Mouse (Mus musculus) lung, postnatal 0 days (tissue): ENCODE results near the gene Comtd1. TPM values are rescaled to one million over a fixed set of nuclear protein-coding genes. Genes with fewer than 3 reads are reported as not detected.
A peak's percentile ranks its signal among the peaks of the same experiment; 100 is the strongest.

Experiments
- ATAC-seq: fragments of 200-750 bp; cut with Nextera tagmentation; 2 replicates; pipeline ENCODE4 v1.8.0; 2017; ENCODE audit warnings: moderate library complexity
- DNase-seq: peaks from one replicate; pipeline ENCODE4 v3.0.0-alpha.2; 2016; ENCODE audit warnings: low spot score
- H3K27ac ChIP-seq: fragments of 300-500 bp; sonication (generic); 2 replicates; pipeline ENCODE4 v1.5.1; 2014; ENCODE audit warnings: antibody characterized with exemption, mild to moderate bottlenecking, low read length, mixed read lengths
- H3K27me3 ChIP-seq: fragments of 300-500 bp; sonication (generic); replicated peaks from 2 replicates; pipeline ENCODE4 v1.6.1; 2014; ENCODE audit warnings: low read length, mixed read lengths; ENCODE audit not compliant: insufficient read depth
- H3K36me3 ChIP-seq: fragments of 300-500 bp; sonication (generic); 2 replicates; pipeline ENCODE4 v1.6.1; 2014; ENCODE audit warnings: low read length, mixed read lengths; ENCODE audit not compliant: insufficient read depth
- H3K4me1 ChIP-seq: fragments of 300-500 bp; sonication (generic); 2 replicates; pipeline ENCODE4 v1.6.1; 2014; ENCODE audit warnings: antibody characterized with exemption, low read depth, low read length, mixed read lengths; ENCODE audit not compliant: insufficient read depth
- H3K4me2 ChIP-seq: fragments of 300-500 bp; sonication (generic); replicated peaks from 2 replicates; pipeline ENCODE4 v1.6.1; 2014; ENCODE audit warnings: low read depth, mild to moderate bottlenecking, low read length, moderate library complexity, mixed read lengths
- H3K4me3 ChIP-seq: fragments of 300-500 bp; sonication (generic); 2 replicates; pipeline ENCODE4 v1.5.1; 2014; ENCODE audit warnings: low read depth, low read length
- H3K9ac ChIP-seq: fragments of 300-500 bp; sonication (generic); replicated peaks from 2 replicates; pipeline ENCODE4 v1.6.1; 2014; ENCODE audit warnings: low read depth, mild to moderate bottlenecking
- H3K9me3 ChIP-seq: fragments of 300-500 bp; sonication (generic); 2 replicates; pipeline ENCODE4 v1.6.1; 2016; ENCODE audit warnings: low read length, mixed read lengths
- CTCF ChIP-seq: IDR thresholded peaks from 2 replicates; pipeline ENCODE4 v1.5.1; 2016; ENCODE audit warnings: antibody characterized with exemption, mild to moderate bottlenecking
- EP300 ChIP-seq: IDR thresholded peaks from 2 replicates; pipeline ENCODE4 v1.6.1; 2016; ENCODE audit warnings: antibody characterized with exemption, mild to moderate bottlenecking, control low read depth
- WGBS: fragments of 180-500 bp; shearing (Covaris S2); extraction: QIAGEN DNeasy Blood & Tissue Kit; methylation state at CpG from one replicate; pipeline ENCODE4 v1.1.7; 2014; 5-methylcytosine and 5-hydroxymethylcytosine counted together
- polyA plus RNA-seq: library from polyadenylated mRNA; unstranded; fragments of >200 nt; fragmentation: Nextera tagmentation; extraction: Ambion mirVana; gene quantifications from 2 replicates; pipeline ENCODE4 v1.2.1, GENCODE M21; 2015

The Comtd1 gene
- polyA plus RNA-seq, 1 experiment from 2014 or later: 13.0 TPM

DNA sequence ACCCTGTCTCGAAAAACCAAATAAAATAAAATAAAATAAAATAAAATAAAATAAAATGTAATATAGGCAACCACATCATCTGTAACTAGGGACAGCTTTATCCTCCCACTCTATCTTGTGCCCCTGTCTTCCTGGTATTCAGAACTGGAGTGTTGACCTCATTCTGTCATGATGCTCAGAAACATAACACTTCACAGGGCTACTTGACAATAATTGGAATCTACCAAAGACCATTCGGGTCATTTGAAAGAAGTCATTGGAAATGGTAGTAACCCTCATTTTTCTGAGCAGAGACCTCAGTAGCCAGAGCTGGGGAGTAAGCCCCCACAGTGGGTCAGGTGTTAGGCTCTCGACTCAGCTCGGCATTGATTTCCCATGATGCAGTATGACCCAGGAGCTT lies 34.2 kb downstream of the Comtd1 start:
- no peak for TF ChIP-seq CTCF
- TF ChIP-seq EP300: no peak
- no peaks in the 10 kb centered on the region for H3K4me1 ChIP-seq
- H3K9me3 ChIP-seq: no peaks in the 10 kb centered on the region
- ATAC-seq (no peak), DNase-seq (no peak)
- no peaks in the 10 kb centered on the region for H3K36me3 ChIP-seq
- H3K27ac ChIP-seq: no peak overlapping the region
- no peak overlapping the region for H3K4me2 ChIP-seq
- 93% methylated on average over 4 of the region's 4 CpGs for WGBS
- H3K4me3 ChIP-seq: no peak overlapping the region
- no peak overlapping the region for H3K9ac ChIP-seq
- no peaks in the 10 kb centered on the region for H3K27me3 ChIP-seq

DNA sequence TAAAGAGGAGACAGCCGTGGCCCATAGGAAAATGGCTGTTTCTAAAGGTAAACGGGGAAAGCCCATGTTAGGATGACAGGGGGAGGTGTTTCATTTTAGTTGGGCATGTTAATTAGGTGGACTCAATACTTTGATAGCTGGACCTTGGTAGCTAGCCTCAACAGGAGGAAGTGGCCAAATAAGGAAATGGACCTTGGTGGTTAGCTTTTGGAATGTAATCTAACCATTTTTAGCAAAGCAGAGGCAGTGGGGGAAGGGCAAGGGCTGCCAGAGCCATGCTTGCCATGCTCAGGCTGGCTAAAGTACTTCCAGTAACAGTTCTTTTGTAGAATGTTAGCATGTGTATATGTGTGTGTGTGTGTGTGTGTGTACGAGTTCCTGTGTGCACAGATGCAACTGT lies 34.9 kb downstream of the Comtd1 start:
- Histone ChIP-seq H3K9me3 (no peaks in the 10 kb centered on the region), H3K27me3 (no peaks in the 10 kb centered on the region), H3K27ac (no peak overlapping the region), H3K4me3 (no peak overlapping the region), H3K9ac (no peak overlapping the region), H3K36me3 (no peaks in the 10 kb centered on the region), H3K4me1 (no peaks in the 10 kb centered on the region), H3K4me2 (no peak overlapping the region)
- 72% methylated on average over 3 of the region's 3 CpGs for WGBS
- no peak for TF ChIP-seq EP300
- no peak for TF ChIP-seq CTCF
- ATAC-seq (no peak), DNase-seq (no peak)

DNA sequence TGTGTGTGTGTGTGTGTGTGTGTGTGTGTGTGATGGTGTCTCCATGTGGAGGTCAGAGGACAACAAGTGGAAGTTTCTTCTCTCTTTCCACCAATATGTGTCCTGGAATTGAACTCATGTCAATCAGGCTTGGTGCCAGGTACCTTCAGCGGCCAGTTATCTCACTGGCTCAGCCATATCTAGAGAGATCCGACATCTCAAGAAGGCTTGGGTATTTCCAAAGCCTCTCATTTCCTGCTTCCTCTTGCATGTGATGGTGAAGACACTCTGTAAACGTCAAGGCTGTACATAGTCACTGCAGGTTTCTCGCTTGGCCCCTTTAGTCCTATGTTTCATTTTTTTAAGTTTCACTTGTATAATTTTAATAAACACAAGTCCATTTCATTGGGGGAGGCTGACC lies 35.6 kb downstream of the Comtd1 start:
- H3K9me3 ChIP-seq: no peaks in the 10 kb centered on the region
- no peaks in the 10 kb centered on the region for H3K27me3 ChIP-seq
- DNase-seq (no peak), ATAC-seq (no peak)
- H3K27ac ChIP-seq: no peak overlapping the region
- no peak overlapping the region for H3K4me3 ChIP-seq
- H3K36me3 ChIP-seq: no peaks in the 10 kb centered on the region
- H3K4me2 ChIP-seq: no peak overlapping the region
- TF ChIP-seq EP300 (no peak), CTCF (no peak)
- no peaks in the 10 kb centered on the region for H3K4me1 ChIP-seq
- no peak overlapping the region for H3K9ac ChIP-seq
- 39% methylated on average over 4 of the region's 4 CpGs for WGBS

DNA sequence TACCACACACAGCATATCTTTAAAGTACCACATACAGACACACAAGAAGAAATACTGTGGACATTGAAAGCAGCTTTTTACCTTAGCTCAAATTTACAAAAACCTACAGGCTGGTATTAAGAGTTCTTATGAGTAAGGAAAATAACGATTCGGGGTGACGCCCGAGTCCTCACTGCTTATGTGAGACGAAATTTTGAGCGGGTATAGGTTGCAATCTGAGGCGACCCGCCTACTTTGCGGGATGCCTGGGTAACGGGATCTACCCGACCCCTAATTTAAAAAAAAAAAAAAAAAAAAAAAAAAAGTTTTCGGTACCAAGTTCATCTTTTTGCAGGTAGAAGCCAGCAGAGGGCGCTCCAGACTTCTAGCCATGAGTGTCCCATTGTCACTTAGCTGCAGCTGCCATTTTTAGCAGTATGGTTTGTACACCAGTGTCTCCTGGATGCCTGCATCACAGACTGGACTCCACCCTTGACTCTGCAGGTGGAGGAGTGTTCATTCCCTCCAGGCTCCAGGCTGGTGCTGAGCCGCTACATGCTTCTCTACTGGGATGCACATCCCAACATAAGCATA lies 36.1 kb downstream of the Comtd1 start:
- no peak overlapping the region for H3K9ac ChIP-seq
- peak; percentile 70 for ATAC-seq
- TF ChIP-seq EP300 (no peak), CTCF (peak; percentile 76)
- H3K27ac ChIP-seq: no peak overlapping the region
- DNase-seq: peak; percentile 77
- H3K9me3 ChIP-seq: no peaks in the 10 kb centered on the region
- no peak overlapping the region for H3K4me2 ChIP-seq
- H3K4me3 ChIP-seq: no peak overlapping the region
- no peaks in the 10 kb centered on the region for H3K36me3 ChIP-seq
- 22% methylated on average over 14 of the region's 14 CpGs for WGBS
- no peaks in the 10 kb centered on the region for H3K27me3 ChIP-seq
- no peaks in the 10 kb centered on the region for H3K4me1 ChIP-seq

DNA sequence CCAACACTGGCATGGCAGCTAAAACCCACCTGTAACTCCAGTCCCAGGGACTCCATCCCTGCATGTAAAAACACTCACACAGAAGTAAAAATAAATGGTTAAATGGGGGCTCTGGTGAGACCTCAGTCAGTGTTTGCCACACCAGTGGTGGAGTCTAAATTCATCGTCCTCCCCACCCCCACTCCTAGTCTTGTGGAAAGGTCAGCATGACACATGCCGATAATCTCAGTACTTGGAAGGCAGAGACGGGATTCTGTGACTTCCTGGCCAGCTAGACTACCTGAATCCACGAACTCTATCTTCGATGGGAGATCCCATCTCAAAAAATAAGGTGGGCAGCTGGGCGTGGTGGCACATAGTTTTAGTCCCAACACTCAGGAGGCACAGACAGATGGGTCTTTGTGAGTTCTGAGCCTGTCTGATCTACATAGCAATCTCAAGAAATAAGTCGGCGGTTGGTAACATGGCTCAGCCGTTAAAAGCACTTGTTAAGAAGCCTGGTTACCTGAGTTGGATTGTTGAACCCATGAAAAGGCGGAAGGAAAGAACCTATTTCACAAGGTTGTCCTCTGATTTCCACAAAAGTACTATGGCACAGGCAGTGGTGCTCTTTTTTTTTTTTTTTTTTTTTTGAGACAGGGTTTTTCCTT lies 36.9 kb downstream of the Comtd1 start:
- Histone ChIP-seq H3K4me2 (no peak overlapping the region), H3K9ac (no peak overlapping the region), H3K36me3 (no peaks in the 10 kb centered on the region), H3K27me3 (no peaks in the 10 kb centered on the region), H3K9me3 (no peaks in the 10 kb centered on the region), H3K27ac (no peak overlapping the region), H3K4me3 (no peak overlapping the region), H3K4me1 (no peaks in the 10 kb centered on the region)
- DNase-seq (no peak), ATAC-seq (no peak)
- no peak for TF ChIP-seq CTCF
- no peak for TF ChIP-seq EP300
- 77% methylated on average over 10 of the region's 10 CpGs for WGBS

DNA sequence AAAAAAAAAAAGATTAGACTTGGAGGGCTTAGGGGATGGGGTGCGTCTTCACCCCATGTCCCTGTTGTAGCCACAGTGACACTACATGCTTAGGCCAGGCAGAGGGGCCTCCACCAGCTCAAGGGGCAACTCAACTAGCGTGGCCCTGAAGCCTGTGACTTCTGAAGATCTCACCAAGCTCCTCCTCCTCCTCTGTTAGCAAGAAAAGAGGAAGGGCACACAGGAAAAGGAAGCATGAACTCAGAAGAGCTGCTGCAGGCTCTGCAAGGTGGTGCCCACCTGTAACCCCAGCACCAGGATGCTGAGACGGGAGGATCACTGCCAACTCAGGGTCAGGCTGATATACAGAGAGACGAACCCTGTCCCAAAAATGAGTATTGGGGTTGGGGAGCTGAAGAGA lies 37.5 kb downstream of the Comtd1 start:
- Histone ChIP-seq H3K4me2 (no peak overlapping the region), H3K27ac (no peak overlapping the region), H3K27me3 (no peaks in the 10 kb centered on the region), H3K36me3 (no peaks in the 10 kb centered on the region), H3K4me1 (no peaks in the 10 kb centered on the region), H3K4me3 (no peak overlapping the region), H3K9me3 (no peaks in the 10 kb centered on the region), H3K9ac (no peak overlapping the region)
- 85% methylated on average over 4 of the region's 4 CpGs for WGBS
- no peak for DNase-seq
- TF ChIP-seq CTCF (no peak), EP300 (no peak)
- ATAC-seq: no peak
